Mouse (Mus musculus) MEL (cell line): ENCODE results near the gene Cuta. TPM values are rescaled to one million over a fixed set of nuclear protein-coding genes. Genes with fewer than 3 reads are reported as not detected.

Experiments used
- DNase-seq: peaks from one replicate; pipeline ENCODE4 v3.0.0; 2011; ENCODE audit warnings: low read depth, low spot score
- H3K27ac ChIP-seq: 2 replicates; pipeline ENCODE4 v1.5.1; 2012; ENCODE audit warnings: low read depth, mild to moderate bottlenecking, control low read depth, low read length, moderate library complexity; ENCODE audit not compliant: control insufficient read depth
- H3K27me3 ChIP-seq, 2 experiments: fragments of 150-350 bp in 1 of 2; sonication (generic) in 1 of 2; 2 replicates each; pipeline ENCODE4 v1.6.1; 2012; ENCODE audit warnings: low read length in 2 of 2, mild to moderate bottlenecking in 2 of 2, improper control_type of control experiment in 1 of 2, moderate library complexity in 1 of 2; ENCODE audit not compliant: insufficient read depth in 2 of 2, control insufficient read depth in 1 of 2
- H3K36me3 ChIP-seq, 2 experiments: 2 replicates each; pipeline ENCODE4 v1.6.1; 2012 to 2014; ENCODE audit warnings: low read length in 2 of 2, improper control_type of control experiment in 1 of 2, inconsistent platforms in 1 of 2, mild to moderate bottlenecking in 1 of 2; ENCODE audit not compliant: insufficient read depth in 2 of 2, control insufficient read depth in 1 of 2
- H3K4me1 ChIP-seq, 2 experiments: fragments of 150-350 bp in 1 of 2; sonication (generic) in 1 of 2; 2 replicates each; pipeline ENCODE4 v1.6.1; 2012; ENCODE audit warnings: low read length in 2 of 2, improper control_type of control experiment in 1 of 2, mild to moderate bottlenecking in 1 of 2; ENCODE audit not compliant: insufficient read depth in 2 of 2, control insufficient read depth in 1 of 2
- H3K4me3 ChIP-seq, 2 experiments: fragments of 150-350 bp in 1 of 2; sonication (generic) in 1 of 2; 2 replicates each; pipeline ENCODE4 v1.5.1; 2012; ENCODE audit warnings: low read depth in 2 of 2, low read length in 2 of 2, mild to moderate bottlenecking in 2 of 2, moderate library complexity in 2 of 2, control low read depth in 1 of 2, improper control_type of control experiment in 1 of 2; ENCODE audit not compliant: control insufficient read depth in 1 of 2, insufficient read depth in 1 of 2
- H3K79me2 ChIP-seq: 2 replicates; pipeline ENCODE4 v1.6.1; 2012; ENCODE audit warnings: mild to moderate bottlenecking, low read length, moderate library complexity; ENCODE audit not compliant: control insufficient read depth, poor library complexity, insufficient read depth
- H3K9ac ChIP-seq: 2 replicates; pipeline ENCODE4 v1.6.1; 2012; ENCODE audit warnings: low read depth, mild to moderate bottlenecking, control low read depth, low read length, moderate library complexity; ENCODE audit not compliant: control insufficient read depth, poor library complexity, severe bottlenecking
- H3K9me3 ChIP-seq: fragments of 150-350 bp; sonication (generic); replicated peaks from 2 replicates; pipeline ENCODE4 v1.6.1; 2012; ENCODE audit warnings: mild to moderate bottlenecking, low read length, improper control_type of control experiment, moderate library complexity; ENCODE audit not compliant: insufficient read depth
- CHD1 ChIP-seq: IDR thresholded peaks from 2 replicates; pipeline ENCODE4 v1.6.1; 2012; ENCODE audit warnings: low read depth, mild to moderate bottlenecking, inconsistent platforms, low read length, improper control_type of control experiment
- CHD2 ChIP-seq: IDR thresholded peaks from 2 replicates; pipeline ENCODE4 v1.6.1; 2011; ENCODE audit warnings: low read length, improper control_type of control experiment
- CTCF ChIP-seq, 3 experiments: IDR thresholded peaks in 2 of 3; conservative IDR thresholded peaks in 1 of 3; 2 replicates each; pipeline ENCODE4 v1.5.1; 2011 to 2012; ENCODE audit warnings: low read length in 3 of 3, low read depth in 2 of 3, mild to moderate bottlenecking in 2 of 3, improper control_type of control experiment in 1 of 3, inconsistent platforms in 1 of 3, mixed read lengths in 1 of 3, moderate library complexity in 1 of 3; ENCODE audit not compliant: control insufficient read depth in 1 of 3, insufficient read depth in 1 of 3, poor library complexity in 1 of 3, severe bottlenecking in 1 of 3
- ELF1 ChIP-seq: IDR thresholded peaks from 2 replicates; pipeline ENCODE4 v1.6.1; 2014; ENCODE audit warnings: low read depth, mild to moderate bottlenecking, inconsistent platforms, low read length, improper control_type of control experiment, moderate library complexity
- EP300 ChIP-seq, 2 experiments: IDR thresholded peaks; 2 replicates each; pipeline ENCODE4 v1.6.1; 2011; ENCODE audit warnings: improper control_type of control experiment in 2 of 2, low read length in 2 of 2, low read depth in 1 of 2, mild to moderate bottlenecking in 1 of 2
- ETS1 ChIP-seq: IDR thresholded peaks from 2 replicates; pipeline ENCODE4 v1.6.1; 2012; ENCODE audit warnings: low read depth, mild to moderate bottlenecking, inconsistent platforms, low read length, improper control_type of control experiment, moderate library complexity
- HCFC1 ChIP-seq: IDR thresholded peaks from 2 replicates; pipeline ENCODE4 v1.6.1; 2012; ENCODE audit warnings: low read depth, mild to moderate bottlenecking, inconsistent platforms, low read length, improper control_type of control experiment, moderate library complexity
- RAD21 ChIP-seq: IDR thresholded peaks from 2 replicates; pipeline ENCODE4 v1.6.1; 2011; ENCODE audit warnings: mild to moderate bottlenecking, low read depth, low read length, improper control_type of control experiment
- ZKSCAN1 ChIP-seq: IDR thresholded peaks from 2 replicates; pipeline ENCODE4 v1.6.1; 2012; ENCODE audit warnings: low read depth, mild to moderate bottlenecking, inconsistent platforms, low read length, improper control_type of control experiment, moderate library complexity
- polyA plus RNA-seq, 2 experiments: library from polyadenylated mRNA; stranded (reverse) in 1 of 2; unstranded in 1 of 2; fragments of >175 nt in 1 of 2; fragments of >200 nt in 1 of 2; gene quantifications; 2 replicates each; pipeline versions ENCODE4 v1.2.1 to v1.2.4; 2012; ENCODE audit warnings: low replicate concordance in 2 of 2, low read depth in 1 of 2; ENCODE audit not compliant: insufficient read length in 2 of 2, insufficient read depth in 1 of 2, missing spikeins in 1 of 2
- total RNA-seq: library from RNA; depleted of rRNA; stranded (reverse); fragments of 300-350 nt; gene quantifications from 2 replicates; pipeline ENCODE4 v1.2.3, GENCODE M21; 2012

Gene Cuta
- total and polyA plus RNA-seq, 3 experiments = 66.8 to 220 TPM; not detected in 1

DNA sequence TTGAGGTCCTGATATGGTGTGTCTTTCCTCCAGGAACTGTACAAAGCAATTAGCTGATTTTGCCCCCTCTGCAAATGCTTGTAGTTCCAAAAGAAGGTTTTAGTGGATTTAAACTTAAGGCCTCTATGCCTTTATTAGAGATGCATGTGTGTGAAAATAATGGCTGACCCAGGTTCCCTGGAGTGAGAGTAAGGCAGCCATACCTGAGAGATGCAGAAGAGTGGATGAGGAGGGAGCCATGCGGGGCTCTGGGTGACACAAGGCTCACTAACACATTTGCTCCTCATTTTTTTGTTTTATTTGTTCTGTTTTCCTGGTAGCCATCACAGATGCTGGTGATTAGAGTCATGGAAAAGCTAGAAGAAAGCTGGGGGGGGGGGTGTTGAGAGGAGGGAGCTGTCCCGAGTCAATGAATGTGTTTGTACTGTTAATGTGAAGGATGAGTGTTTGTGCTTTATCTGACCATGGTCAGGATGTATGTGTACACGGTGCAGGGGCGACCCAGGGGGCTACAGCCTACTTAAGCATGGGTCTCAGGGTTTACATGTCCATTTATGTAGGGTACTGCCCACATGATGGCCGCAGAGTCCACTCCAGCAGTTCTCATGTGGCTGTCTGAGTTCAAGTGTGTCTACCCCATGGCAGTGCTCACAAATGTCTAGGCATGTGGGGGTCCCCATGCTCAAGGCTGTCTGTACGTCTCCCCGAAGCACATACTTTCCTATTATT lies 11.4 kb upstream of the Cuta start:
- DNase-seq = no peak
- TF ChIP-seq ETS1 (no peak), RAD21 (no peak)
- Histone ChIP-seq H3K27me3 (no peaks in the 10 kb centered on the region), H3K4me1 (peaks cover 0 to 24% of the 10 kb centered on the region in 2 experiments; a peak in 2 of 4 replicates), H3K9me3 (no peaks in the 10 kb centered on the region), H3K9ac (no peak overlapping the region), H3K79me2 (peaks cover 2% of the 10 kb centered on the region), H3K4me3 (no peak overlapping the region), H3K36me3 (peaks cover 0 to 8% of the 10 kb centered on the region in 2 experiments; a peak in 2 of 4 replicates), H3K27ac (no peak overlapping the region)

DNA sequence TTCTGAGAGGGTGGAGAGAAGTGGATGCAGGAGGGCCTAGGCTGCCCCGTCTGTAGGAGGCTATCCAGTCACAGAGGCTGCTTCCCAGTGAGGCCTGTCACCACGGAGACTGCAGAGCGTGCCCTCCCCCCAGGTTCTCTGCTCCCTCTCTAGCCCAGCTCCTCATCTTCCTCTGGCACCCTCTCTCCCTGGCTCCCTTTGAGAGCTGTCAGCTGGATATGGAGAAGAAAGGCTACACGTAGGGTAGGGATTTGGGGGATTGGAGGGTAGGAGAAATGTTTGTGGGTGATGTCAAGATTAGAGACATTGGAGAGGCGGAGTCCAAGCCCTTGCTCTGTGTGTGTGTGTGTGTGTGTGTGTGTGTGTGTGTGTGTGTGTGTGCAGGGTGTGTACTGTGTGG lies 10.5 kb upstream of the Cuta start:
- peaks cover 0 to 16% of the 10 kb centered on the region in 2 experiments; a peak in 2 of 4 replicates for H3K4me1 ChIP-seq
- no peaks in the 10 kb centered on the region for H3K27me3 ChIP-seq
- DNase-seq = peak; percentile 26
- no peak overlapping the region for H3K27ac ChIP-seq
- peaks cover 0 to 3% of the 10 kb centered on the region in 2 experiments; a peak in 1 of 4 replicates for H3K36me3 ChIP-seq
- H3K4me3 ChIP-seq = no peak overlapping the region
- H3K9ac ChIP-seq = no peak overlapping the region
- TF ChIP-seq ZKSCAN1 = no peak
- TF ChIP-seq CHD2 = no peak
- TF ChIP-seq CHD1 = no peak
- TF ChIP-seq ELF1 = no peak
- no peaks in the 10 kb centered on the region for H3K9me3 ChIP-seq
- H3K79me2 ChIP-seq = no peaks in the 10 kb centered on the region

DNA sequence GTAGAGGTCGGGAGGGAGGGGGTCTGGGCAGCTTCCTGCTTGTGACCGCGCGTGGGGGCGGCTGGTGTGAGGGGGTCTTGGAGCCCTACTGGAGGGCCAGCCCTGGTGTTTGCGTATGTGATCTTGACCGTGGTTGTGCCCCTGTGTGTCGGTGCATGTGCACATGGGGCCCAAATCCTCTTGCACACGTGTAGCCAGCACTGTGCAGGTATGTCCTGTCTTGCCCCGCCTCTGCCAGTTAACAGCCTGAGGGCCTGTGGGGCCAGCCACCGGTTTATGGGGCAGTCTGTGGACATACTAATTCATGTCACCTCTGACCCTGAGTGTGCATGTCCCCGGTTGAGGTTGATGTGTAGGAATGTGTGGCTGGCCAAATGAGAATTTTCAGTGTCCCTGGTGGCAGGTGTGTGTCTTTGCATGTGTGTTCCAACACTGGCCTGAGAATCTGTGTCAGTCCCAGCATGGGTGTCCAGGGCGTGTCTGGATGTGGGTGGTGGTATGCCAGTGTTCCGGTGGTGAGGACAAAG lies 9.7 kb upstream of the Cuta start:
- Histone ChIP-seq H3K4me1 (peaks cover 0 to 15% of the 10 kb centered on the region in 2 experiments; a peak in 2 of 4 replicates), H3K36me3 (peaks cover 0 to 3% of the 10 kb centered on the region in 2 experiments; a peak in 1 of 4 replicates), H3K27me3 (no peaks in the 10 kb centered on the region), H3K9ac (no peak overlapping the region), H3K4me3 (0 out of 4 replicates have a peak overlapping the region, but pooled peaks of 1 of the 2 experiments have one; percentile 1), H3K27ac (no peak overlapping the region), H3K79me2 (no peaks in the 10 kb centered on the region), H3K9me3 (no peaks in the 10 kb centered on the region)
- peak; percentile 57 for DNase-seq
- TF ChIP-seq CTCF (IDR thresholded peaks at IDR 0.05 in 2 of 3, conservative IDR thresholded peaks at IDR 0.05 in 1 of 3; ENCODE audit: control insufficient read depth in 1 of 3, insufficient read depth in 1 of 3, low read depth in 2 of 3, low read length in 3 of 3, poor library complexity in 1 of 3, severe bottlenecking in 1 of 3) (peak in 2 of 3 experiments; percentile 4 to 44; a peak in 2 of 6 replicates), HCFC1 (no peak), EP300 (IDR thresholded peaks at IDR 0.05; ENCODE audit: low read depth in 1 of 2, low read length in 2 of 2) (no peak)
